Mouse (Mus musculus) stomach, embryonic 14.5 days (tissue): Measurements from ENCODE around the gene Olfr287. TPM values are rescaled to one million over a fixed set of nuclear protein-coding genes. Genes with fewer than 3 reads are reported as not detected.

Experiments
- ATAC-seq: fragments of 200-750 bp; cut with Nextera tagmentation; 2 replicates; pipeline ENCODE4 v1.8.0; 2017; ENCODE audit warnings: low read depth, moderate TSS enrichment; ENCODE audit not compliant: insufficient number of reproducible peaks, insufficient read depth, low FRiP score
- H3K27ac ChIP-seq: fragments of 300-500 bp; sonication (generic); 2 replicates; pipeline ENCODE4 v1.5.1; 2014; ENCODE audit warnings: mild to moderate bottlenecking, low read length, moderate library complexity, mixed read lengths
- H3K27me3 ChIP-seq: fragments of 300-500 bp; sonication (generic); 2 replicates; pipeline ENCODE4 v1.6.1; 2014; ENCODE audit warnings: low read length, control low read depth, mixed read lengths; ENCODE audit not compliant: control insufficient read depth, insufficient read depth
- H3K36me3 ChIP-seq: fragments of 300-500 bp; sonication (generic); 2 replicates; pipeline ENCODE4 v1.6.1; 2014; ENCODE audit warnings: mild to moderate bottlenecking, control low read depth, low read length, moderate library complexity, mixed read lengths; ENCODE audit not compliant: control insufficient read depth, insufficient read depth
- H3K4me1 ChIP-seq: fragments of 300-500 bp; sonication (generic); 2 replicates; pipeline ENCODE4 v1.6.1; 2014; ENCODE audit warnings: low read length, control low read depth, mixed read lengths; ENCODE audit not compliant: control insufficient read depth, insufficient read depth
- H3K4me2 ChIP-seq: fragments of 300-500 bp; sonication (generic); replicated peaks from 2 replicates; pipeline ENCODE4 v1.6.1; 2014; ENCODE audit warnings: low read depth, low read length, control low read depth
- H3K4me3 ChIP-seq: fragments of 300-500 bp; sonication (generic); 2 replicates; pipeline ENCODE4 v1.5.1; 2014; ENCODE audit warnings: low read depth, low read length, control low read depth
- H3K9ac ChIP-seq: fragments of 300-500 bp; sonication (generic); replicated peaks from 2 replicates; pipeline ENCODE4 v1.6.1; 2014; ENCODE audit warnings: low read depth, mild to moderate bottlenecking, control low read depth, low read length, moderate library complexity, mixed read lengths
- H3K9me3 ChIP-seq: fragments of 300-500 bp; sonication (generic); 2 replicates; pipeline ENCODE4 v1.6.1; 2016; ENCODE audit warnings: low read depth, low read length, control low read depth; ENCODE audit not compliant: control insufficient read depth
- WGBS: fragments of 180-500 bp; shearing (Covaris S2); extraction: QIAGEN DNeasy Blood & Tissue Kit; methylation state at CpG from one replicate; pipeline ENCODE4 v1.1.7; 2014; 5-methylcytosine and 5-hydroxymethylcytosine counted together
- polyA plus RNA-seq: library from polyadenylated mRNA; unstranded; fragments of >200 nt; fragmentation: Nextera tagmentation; extraction: Ambion mirVana; gene quantifications from 2 replicates; pipeline ENCODE4 v1.2.1, GENCODE M21; 2014

Olfr287 gene
- polyA plus RNA-seq, 1 experiment from 2014 or later, result not detected

GRCm38 (mm10) chr15:98165525-98165924 lies 55.3 kb downstream of the Olfr287 start, which contains the start of gene Asb8:
TSS of gene Asb8 (minus strand) at chr15:98165625.
- H3K9me3 ChIP-seq, result no peaks in the 10 kb centered on the region
- no peak within 1 kb of the TSS for H3K9ac ChIP-seq
- H3K27ac ChIP-seq, result no peak within 1 kb of the TSS
- peaks cover 41% of the 10 kb centered on the region for H3K27me3 ChIP-seq
- no peaks in the 10 kb centered on the region for H3K36me3 ChIP-seq
- peaks cover 7% of the 10 kb centered on the region; the same call in 1 of the 2 replicates for H3K4me1 ChIP-seq
- no peak within 1 kb of the TSS for H3K4me3 ChIP-seq
- ATAC-seq, result no peak
- H3K4me2 ChIP-seq, result no peak within 1 kb of the TSS
- WGBS, result 83% methylated on average over 5 of the region's 5 CpGs

- WGBS, result 73% methylated on average over 4 of the region's 4 CpGs
- Histone ChIP-seq H3K36me3 (no peaks in the 10 kb centered on the region), H3K4me3 (no peak overlapping the region), H3K4me2 (no peak overlapping the region), H3K4me1 (peaks cover 2% of the 10 kb centered on the region; the same call in 1 of the 2 replicates), H3K9ac (no peak overlapping the region), H3K9me3 (no peaks in the 10 kb centered on the region), H3K27me3 (peaks cover 15% of the 10 kb centered on the region; the same call in 1 of the 2 replicates), H3K27ac (no peak overlapping the region)
- no peak for ATAC-seq
Observed at GRCm38 (mm10) chr15:98162561-98162960, 58.3 kb downstream of the Olfr287 start.

- H3K4me3 ChIP-seq, result no peak overlapping the region
- 0 out of 2 replicates have a peak, but pooled peaks cover 3% of the 10 kb centered on the region for H3K27me3 ChIP-seq
- 67% methylated on average over 19 of the region's 19 CpGs for WGBS
- ATAC-seq, result no peak
- no peaks in the 10 kb centered on the region for H3K36me3 ChIP-seq
- no peak overlapping the region for H3K4me2 ChIP-seq
- H3K4me1 ChIP-seq, result no peaks in the 10 kb centered on the region
- no peak overlapping the region for H3K9ac ChIP-seq
- no peak overlapping the region for H3K27ac ChIP-seq
- H3K9me3 ChIP-seq, result no peaks in the 10 kb centered on the region
Observed at GRCm38 (mm10) chr15:98161026-98161805, 59.6 kb downstream of the Olfr287 start.

DNA sequence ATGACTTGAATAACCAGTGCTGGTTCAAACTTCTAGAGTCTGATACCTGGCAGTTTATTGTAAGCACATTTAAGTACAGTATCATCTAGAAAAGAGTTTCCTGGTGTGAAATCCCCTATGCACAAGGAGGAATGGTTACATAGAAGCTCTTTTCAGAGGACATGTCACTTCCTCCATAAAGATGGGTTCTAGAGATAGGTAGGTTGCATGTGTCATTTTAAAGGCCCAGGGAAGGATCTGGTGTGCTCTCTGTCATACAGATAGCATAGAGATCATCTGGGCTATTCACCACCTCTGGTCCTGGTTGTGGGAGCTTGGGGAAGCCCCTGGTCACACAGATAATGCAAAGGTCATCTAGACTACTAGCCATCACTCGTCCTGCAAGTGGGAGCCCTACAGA lies 63.6 kb downstream of the Olfr287 start:
- no peak for ATAC-seq
- Histone ChIP-seq H3K36me3 (no peaks in the 10 kb centered on the region), H3K4me2 (no peak overlapping the region), H3K9ac (no peak overlapping the region), H3K27ac (no peak overlapping the region), H3K4me3 (no peak overlapping the region), H3K9me3 (no peaks in the 10 kb centered on the region), H3K4me1 (no peaks in the 10 kb centered on the region), H3K27me3 (no peaks in the 10 kb centered on the region)
- WGBS, result 62% methylated on average over 1 of the region's 1 CpGs

Other genes starting within 250 kb of the Olfr287 start
- 2.5 and 3.1 TPM in 2 replicates for gene Col2a1, start 216.4 kb downstream of the Olfr287 start, polyA plus RNA-seq
- gene Pfkm, start 128.5 kb downstream of the Olfr287 start, polyA plus RNA-seq, result 29.6 and 33.7 TPM in 2 replicates
- gene Senp1, start 127.3 kb downstream of the Olfr287 start, polyA plus RNA-seq, result 35.5 and 35.8 TPM in 2 replicates
- 47.6 and 51.7 TPM in 2 replicates for gene Asb8, start 55.4 kb downstream of the Olfr287 start, polyA plus RNA-seq
- 1.8 and 2.4 TPM in 2 replicates for gene Ccdc184, start 53.9 kb downstream of the Olfr287 start, polyA plus RNA-seq
- gene Olfr288, start 25.5 kb downstream of the Olfr287 start, polyA plus RNA-seq, result not detected in 2 replicates
- gene Gm44579, start 79 bp downstream of the Olfr287 start, polyA plus RNA-seq, result not detected in 2 replicates
- not detected in 2 replicates for gene Olfr286, start 13.4 kb upstream of the Olfr287 start, polyA plus RNA-seq
- gene H1fnt, start 36.2 kb upstream of the Olfr287 start, polyA plus RNA-seq, result not detected in 2 replicates
- 0.74 and 0.87 TPM in 2 replicates for gene Zfp641, start 75.1 kb upstream of the Olfr287 start, polyA plus RNA-seq
- not detected in 2 replicates for gene Olfr285, start 96.3 kb upstream of the Olfr287 start, polyA plus RNA-seq
- gene Olfr284, start 119.9 kb upstream of the Olfr287 start, polyA plus RNA-seq, result not detected in 2 replicates
- gene Olfr283, start 159.9 kb upstream of the Olfr287 start, polyA plus RNA-seq, result not detected in 2 replicates
- not detected in 2 replicates for gene Olfr282, start 210.2 kb upstream of the Olfr287 start, polyA plus RNA-seq
- not detected in 2 replicates for gene Olfr281, start 231.5 kb upstream of the Olfr287 start, polyA plus RNA-seq
- not detected in 2 replicates for gene OR5BS1P, start 248.8 kb upstream of the Olfr287 start, polyA plus RNA-seq